Mouse (Mus musculus): ENCODE measurements at regions not wholly inside any gene's neighbourhood (a gene's known extent, or its start where the extent isn't known, plus 50 kb on each side); places are given as distances from the start of the nearest gene placed in this dataset.

DNA sequence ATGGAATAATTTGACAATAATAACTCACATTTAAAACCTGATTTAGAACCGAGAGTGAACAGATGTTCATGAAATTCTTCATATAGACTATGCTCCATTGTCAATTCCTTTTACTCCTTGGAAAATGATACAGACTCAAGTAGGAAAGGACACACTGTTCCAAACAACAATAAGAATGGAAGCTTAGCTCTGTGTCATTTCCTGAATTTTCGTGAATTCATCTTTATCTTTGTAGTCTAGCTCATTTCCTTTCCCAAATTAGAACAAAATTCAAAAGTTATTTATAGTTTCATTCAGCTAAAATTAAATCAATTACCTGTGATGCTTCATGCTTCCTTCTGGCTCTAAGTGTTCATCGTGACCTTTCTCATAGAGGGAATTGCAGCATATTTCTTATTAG is 553.2 kb upstream of the Adamts5 start:
- TF ChIP-seq ZC3H11A (IDR thresholded peaks at IDR 0.05; ENCODE audit: borderline replicate concordance, low read depth, low read length) (no peak), ZNF384 (IDR thresholded peaks at IDR 0.05; ENCODE audit: low read depth, low read length) (no peak), MAFK (IDR thresholded peaks at IDR 0.05; ENCODE audit: insufficient read depth, low read depth, low read length) (no peak), CHD2 (IDR thresholded peaks at IDR 0.05; ENCODE audit: low read depth, low read length) (no peak)

Measured in ES-E14 (cell line).